Mouse (Mus musculus): ENCODE results near the gene Olfr66. TPM values are rescaled to one million over a fixed set of nuclear protein-coding genes. Genes with fewer than 3 reads are reported as not detected.

Olfr66 gene
- not detected for total RNA-seq (2021)
- long read RNA-seq, experiment 1 = 0 reads
- long read RNA-seq, experiment 2 = 0 reads

GRCm38 (mm10) chr7:103886152-103886551 lies at the start of gene Olfr66:
TSS of gene Olfr66 (minus strand) at chr7:103886252.
- intact Hi-C loops (cut with DNase I) = no loop called here
- DNase-seq (ENCODE audit: low spot score in 2 of 2) = no peak

- DNase-seq (ENCODE audit: low spot score in 2 of 2) = no peak
- intact Hi-C loops (cut with DNase I) = no loop called here
Measured at GRCm38 (mm10) chr7:103934264-103934663, 48.2 kb upstream of the Olfr66 start, which contains the start of gene Olfr632. TSS of gene Olfr632 (plus strand) at chr7:103934347.

- intact Hi-C loops (cut with DNase I) = no loop called here
- DNase-seq (ENCODE audit: low spot score in 2 of 2) = no peak
Measured at GRCm38 (mm10) chr7:103928525-103928924, 42.5 kb upstream of the Olfr66 start, which contains the start of gene Olfr631. TSS of gene Olfr631 (plus strand) at chr7:103928825.

- no peak for DNase-seq (ENCODE audit: low spot score in 2 of 2)
- intact Hi-C loops (cut with DNase I) = no loop called here
Measured at GRCm38 (mm10) chr7:103915338-103915737, 29.3 kb upstream of the Olfr66 start.

- intact Hi-C loops (cut with DNase I) = no loop called here
- DNase-seq (ENCODE audit: low spot score in 2 of 2) = no peak
Measured at GRCm38 (mm10) chr7:103912969-103913511, 27.0 kb upstream of the Olfr66 start.

- DNase-seq (ENCODE audit: low spot score in 2 of 2) = no peak
- intact Hi-C loops (cut with DNase I) = no loop called here
Measured at GRCm38 (mm10) chr7:103910047-103910446, 24.0 kb upstream of the Olfr66 start.

GRCm38 (mm10) chr7:103903187-103903586 lies 17.1 kb upstream of the Olfr66 start, which contains the start of gene Olfr65:
TSS of gene Olfr65 (plus strand) at chr7:103903487.
- peak in 1 of 2 experiments; percentile 3 for DNase-seq (ENCODE audit: low spot score in 2 of 2)

GRCm38 (mm10) chr7:103894385-103894784 lies 8.3 kb upstream of the Olfr66 start, which contains the start of gene Olfr64:
TSS of gene Olfr64 (minus strand) at chr7:103894485.
- no peak for DNase-seq (ENCODE audit: low spot score in 2 of 2)
- intact Hi-C loops (cut with DNase I) = no loop called here

More at GRCm38 (mm10) chr7:103903187-103903586, 17.1 kb upstream of the Olfr66 start, which contains the start of gene Olfr65:
- intact Hi-C loops (cut with DNase I) = no loop called here

- intact Hi-C loops (cut with DNase I) = no loop called here
- no peak for DNase-seq (ENCODE audit: low spot score in 2 of 2)
Measured at GRCm38 (mm10) chr7:103877093-103877492, 9.0 kb downstream of the Olfr66 start.

- intact Hi-C loops (cut with DNase I) = loop anchor here (5.0 kb wide), 1 partner anchor 1367 kb away; no protein-coding TSS in a partner anchor
- no peak for DNase-seq (ENCODE audit: low spot score in 2 of 2)
Measured at GRCm38 (mm10) chr7:103874451-103874850, 11.6 kb downstream of the Olfr66 start.

- DNase-seq (ENCODE audit: low spot score in 2 of 2) = peak in 1 of 2 experiments; percentile 20
- intact Hi-C loops (cut with DNase I) = loop anchor here (5.0 kb wide), 1 partner anchor 1366 kb away; no protein-coding TSS in a partner anchor
Measured at GRCm38 (mm10) chr7:103873064-103873463, 13.0 kb downstream of the Olfr66 start.

GRCm38 (mm10) chr7:103870667-103871066 lies 15.4 kb downstream of the Olfr66 start:
- intact Hi-C loops (cut with DNase I) = loop anchor here (5.0 kb wide), 1 partner anchor 1363 kb away; no protein-coding TSS in a partner anchor
- no peak for DNase-seq (ENCODE audit: low spot score in 2 of 2)

- no peak for DNase-seq (ENCODE audit: low spot score in 2 of 2)
- intact Hi-C loops (cut with DNase I) = no loop called here
Measured at GRCm38 (mm10) chr7:103865716-103866115, 20.3 kb downstream of the Olfr66 start.

- intact Hi-C loops (cut with DNase I) = no loop called here
- no peak for DNase-seq (ENCODE audit: low spot score in 2 of 2)
Measured at GRCm38 (mm10) chr7:103861531-103861930, 24.5 kb downstream of the Olfr66 start.

GRCm38 (mm10) chr7:103860855-103861254 lies 25.2 kb downstream of the Olfr66 start:
- no peak for DNase-seq (ENCODE audit: low spot score in 2 of 2)
- intact Hi-C loops (cut with DNase I) = no loop called here

GRCm38 (mm10) chr7:103859076-103859475 lies 27.0 kb downstream of the Olfr66 start:
- DNase-seq (ENCODE audit: low spot score in 2 of 2) = no peak
- intact Hi-C loops (cut with DNase I) = no loop called here

GRCm38 (mm10) chr7:103854669-103855068 lies 31.4 kb downstream of the Olfr66 start:
- intact Hi-C loops (cut with DNase I) = no loop called here
- no peak for DNase-seq (ENCODE audit: low spot score in 2 of 2)

- no peak for DNase-seq (ENCODE audit: low spot score in 2 of 2)
Measured at GRCm38 (mm10) chr7:103853090-103853489, 33.0 kb downstream of the Olfr66 start, which contains the start of gene Hbb-y. TSS of gene Hbb-y (minus strand) at chr7:103853216.

GRCm38 (mm10) chr7:103844525-103845325 lies 41.3 kb downstream of the Olfr66 start:
- DNase-seq (ENCODE audit: low spot score in 2 of 2) = no peak
- intact Hi-C loops (cut with DNase I) = no loop called here

More at GRCm38 (mm10) chr7:103853090-103853489, 33.0 kb downstream of the Olfr66 start, which contains the start of gene Hbb-y:
- intact Hi-C loops (cut with DNase I) = no loop called here

- no peak for DNase-seq (ENCODE audit: low spot score in 2 of 2)
Measured at GRCm38 (mm10) chr7:103843034-103843433, 43.0 kb downstream of the Olfr66 start, which contains the start of gene Hbb-bh1. TSS of gene Hbb-bh1 (minus strand) at chr7:103843164.

More at GRCm38 (mm10) chr7:103843034-103843433, 43.0 kb downstream of the Olfr66 start, which contains the start of gene Hbb-bh1:
- intact Hi-C loops (cut with DNase I) = no loop called here
